Mouse (Mus musculus) monocyte, adult 5-6 weeks (primary cell): Measurements from ENCODE around the gene Mrps6. TPM values are rescaled to one million over a fixed set of nuclear protein-coding genes. Genes with fewer than 3 reads are reported as not detected.

Experiments
- ATAC-seq: fragments of 153-309, 156-312 bp; replicated peaks from 2 replicates; pipeline ENCODE4 v1.8.0; 2017; ENCODE audit warnings: mild to moderate bottlenecking; ENCODE audit not compliant: low TSS enrichment, insufficient number of reproducible peaks, severe bottlenecking, poor library complexity, low FRiP score
- total RNA-seq: library from RNA; stranded (forward); fragments of 200-1000, 200-491, 200-594 nt; gene quantifications from 3 replicates; pipeline ENCODE4 v1.2.3, GENCODE M21; 2017

Gene Mrps6
- 5.8 to 18.1 TPM (median 9.5 TPM) in 3 replicates for total RNA-seq

GRCm38 (mm10) chr16:92057852-92058643 is at the start of gene Mrps6, which contains the start of the genes Gm49711 and Slc5a3:
TSS of gene Mrps6 (plus strand) at chr16:92058270.
TSS of gene Gm49711 (plus strand) at chr16:92058316.
TSS of gene Slc5a3 (plus strand) at chr16:92058322.
- peak; percentile 76 for ATAC-seq

- ATAC-seq: no peak
Measured at GRCm38 (mm10) chr16:92009586-92009985, 48.5 kb upstream of the Mrps6 start.

GRCm38 (mm10) chr16:92016792-92017191 is 41.3 kb upstream of the Mrps6 start:
- no peak for ATAC-seq

- 0 out of 2 replicates have a peak, but pooled peaks have one; percentile 40 for ATAC-seq
Measured at GRCm38 (mm10) chr16:92019141-92020118, 38.6 kb upstream of the Mrps6 start.

GRCm38 (mm10) chr16:92021656-92022400 is 36.2 kb upstream of the Mrps6 start:
- no peak for ATAC-seq

- no peak for ATAC-seq
Measured at GRCm38 (mm10) chr16:92022494-92023283, 35.4 kb upstream of the Mrps6 start.

GRCm38 (mm10) chr16:92033286-92033685 is 24.8 kb upstream of the Mrps6 start:
- no peak for ATAC-seq

GRCm38 (mm10) chr16:92034676-92035075 is 23.4 kb upstream of the Mrps6 start:
- no peak for ATAC-seq

GRCm38 (mm10) chr16:92036701-92037100 is 21.4 kb upstream of the Mrps6 start:
- ATAC-seq: no peak

- no peak for ATAC-seq
Measured at GRCm38 (mm10) chr16:92037891-92038607, 20.0 kb upstream of the Mrps6 start.

- ATAC-seq: no peak
Measured at GRCm38 (mm10) chr16:92039421-92039820, 18.6 kb upstream of the Mrps6 start.

GRCm38 (mm10) chr16:92039966-92040365 is 18.1 kb upstream of the Mrps6 start:
- ATAC-seq: no peak

- ATAC-seq: no peak
Measured at GRCm38 (mm10) chr16:92051777-92052310, 6.2 kb upstream of the Mrps6 start.

- ATAC-seq: no peak
Measured at GRCm38 (mm10) chr16:92052569-92052968, 5.5 kb upstream of the Mrps6 start.

GRCm38 (mm10) chr16:92056711-92057110 is 1.4 kb upstream of the Mrps6 start:
- ATAC-seq: no peak

GRCm38 (mm10) chr16:92057456-92057851 is 616 bp upstream of the Mrps6 start:
- no peak for ATAC-seq
